Mouse (Mus musculus) bone marrow macrophage, adult 2 months (primary cell): ENCODE measurements around the gene Nfib.

Source experiments
- CTCF ChIP-seq: IDR thresholded peaks from 2 replicates; pipeline ENCODE4 v1.5.1; 2012; ENCODE audit warnings: low read depth, mild to moderate bottlenecking, low read length, moderate library complexity
- POLR2A ChIP-seq: IDR thresholded peaks from 2 replicates; pipeline ENCODE4 v1.6.1; 2012; ENCODE audit warnings: mild to moderate bottlenecking, low read depth, low read length, borderline replicate concordance

GRCm38 (mm10) chr4:82494829-82495228 lies 210.7 kb downstream of the Nfib start:
- TF ChIP-seq POLR2A, result no peak
- TF ChIP-seq CTCF, result no peak
